Mouse (Mus musculus) liver, embryonic 11.5 days (tissue): ENCODE measurements around the gene Cdh23. TPM values are rescaled to one million over a fixed set of nuclear protein-coding genes. Genes with fewer than 3 reads are reported as not detected.
"Not testable (repeated sequence)": the region's sequence is repeated elsewhere in the genome, so short reads cannot be mapped to it uniquely, and the experiment has no call there.

Experiments used
- ATAC-seq: fragments of 200-750 bp; cut with Nextera tagmentation; replicated peaks from 2 replicates; pipeline ENCODE4 v1.8.0; 2017; ENCODE audit warnings: moderate number of reproducible peaks, mild to moderate bottlenecking, moderate TSS enrichment, moderate library complexity; ENCODE audit not compliant: low FRiP score
- DNase-seq: peaks from one replicate; pipeline ENCODE4 v3.0.0-alpha.2; 2017; ENCODE audit warnings: low spot score
- H3K27ac ChIP-seq: fragments of 300-500 bp; sonication (generic); 2 replicates; pipeline ENCODE4 v1.5.1; 2014; ENCODE audit warnings: mild to moderate bottlenecking, low read depth, low read length, control low read depth
- H3K27me3 ChIP-seq: fragments of 300-500 bp; sonication (generic); replicated peaks from 2 replicates; pipeline ENCODE4 v1.6.1; 2014; ENCODE audit warnings: low read length, mixed read lengths; ENCODE audit not compliant: control insufficient read depth, insufficient read depth
- H3K36me3 ChIP-seq: fragments of 300-500 bp; sonication (generic); 2 replicates; pipeline ENCODE4 v1.6.1; 2014; ENCODE audit warnings: mild to moderate bottlenecking, low read length, moderate library complexity, mixed read lengths; ENCODE audit not compliant: control insufficient read depth, insufficient read depth
- H3K4me1 ChIP-seq: fragments of 300-500 bp; sonication (generic); replicated peaks from 2 replicates; pipeline ENCODE4 v1.6.1; 2014; ENCODE audit warnings: low read length, mixed read lengths; ENCODE audit not compliant: control insufficient read depth, insufficient read depth
- H3K4me2 ChIP-seq: fragments of 300-500 bp; sonication (generic); 2 replicates; pipeline ENCODE4 v1.6.1; 2014; ENCODE audit warnings: mild to moderate bottlenecking, control low read depth, moderate library complexity
- H3K4me3 ChIP-seq: fragments of 300-500 bp; sonication (generic); 2 replicates; pipeline ENCODE4 v1.5.1; 2014; ENCODE audit warnings: low read depth, low read length, control low read depth
- H3K9ac ChIP-seq: fragments of 300-500 bp; sonication (generic); 2 replicates; pipeline ENCODE4 v1.6.1; 2014; ENCODE audit warnings: low read depth, low read length, control low read depth
- H3K9me3 ChIP-seq: fragments of 300-500 bp; sonication (generic); 2 replicates; pipeline ENCODE4 v1.6.1; 2016; ENCODE audit warnings: low read length, inconsistent platforms, mixed read lengths; ENCODE audit not compliant: control insufficient read depth
- WGBS: fragments of 180-500 bp; shearing (Covaris S2); extraction: QIAGEN DNeasy Blood & Tissue Kit; methylation state at CpG from one replicate; pipeline ENCODE4 v1.1.7; 2014; 5-methylcytosine and 5-hydroxymethylcytosine counted together
- polyA plus RNA-seq: library from polyadenylated mRNA; unstranded; fragments of >200 nt; fragmentation: Nextera tagmentation; extraction: Ambion mirVana; gene quantifications from 2 replicates; pipeline ENCODE4 v1.2.1, GENCODE M21; 2014

The Cdh23 gene
- polyA plus RNA-seq, 1 experiment from 2014 or later: 0.80 TPM

DNA sequence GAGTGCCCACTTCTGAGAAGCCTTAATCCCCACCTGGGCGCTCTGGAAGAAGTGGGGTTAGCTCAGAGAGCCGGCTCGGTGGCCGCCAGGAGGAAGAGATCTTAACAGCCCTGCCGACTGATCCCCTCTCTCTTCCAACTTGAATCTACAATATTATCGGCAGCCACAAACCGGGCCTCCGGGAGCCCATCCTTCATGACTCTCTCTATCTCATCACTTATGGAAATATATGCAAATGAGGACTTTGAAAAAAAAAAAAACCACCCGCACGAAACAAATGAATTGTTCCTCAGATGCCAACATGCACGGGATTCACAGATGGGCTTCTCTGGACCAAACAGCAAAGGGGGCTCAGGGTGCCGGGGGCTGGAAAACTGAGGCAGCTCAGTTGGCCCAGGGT is 25.4 kb upstream of the Cdh23 start:
- no peak for DNase-seq
- H3K4me3 ChIP-seq: no peak overlapping the region
- 50% methylated on average over 12 of the region's 12 CpGs for WGBS

DNA sequence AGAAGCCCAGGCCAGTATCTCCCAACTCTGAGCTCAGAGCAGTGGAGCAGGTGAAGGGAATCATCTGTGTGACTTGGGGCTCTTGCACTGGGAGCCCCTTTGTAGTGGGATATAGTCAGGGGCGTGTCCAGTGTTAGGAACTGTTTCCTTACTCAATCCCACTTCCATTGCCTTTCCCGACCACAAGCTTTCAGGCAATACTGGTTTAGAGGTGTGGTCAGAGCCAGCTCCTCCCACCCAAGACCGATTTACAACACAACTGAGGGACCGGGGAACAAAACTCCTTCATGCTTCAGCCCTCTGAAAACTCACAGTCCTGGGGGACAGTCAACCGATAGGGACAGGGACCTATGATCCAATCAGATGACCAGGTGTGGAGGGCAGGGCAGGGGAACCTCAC is 24.2 kb upstream of the Cdh23 start:
- Histone ChIP-seq H3K4me2 (no peak overlapping the region), H3K9me3 (no peaks in the 10 kb centered on the region), H3K4me3 (no peak overlapping the region), H3K9ac (no peak overlapping the region), H3K27me3 (no peaks in the 10 kb centered on the region), H3K27ac (no peak overlapping the region), H3K4me1 (no peaks in the 10 kb centered on the region), H3K36me3 (no peaks in the 10 kb centered on the region; the same call in 1 of the 2 replicates)
- DNase-seq (no peak), ATAC-seq (no peak)
- WGBS: 78% methylated on average over 5 of the region's 5 CpGs

More for the DNA sequence above, 25.4 kb upstream of the Cdh23 start:
- H3K27me3 ChIP-seq: no peaks in the 10 kb centered on the region
- no peak for ATAC-seq
- H3K4me1 ChIP-seq: no peaks in the 10 kb centered on the region
- no peak overlapping the region for H3K27ac ChIP-seq
- H3K4me2 ChIP-seq: no peak overlapping the region
- H3K9ac ChIP-seq: no peak overlapping the region
- no peaks in the 10 kb centered on the region for H3K9me3 ChIP-seq
- H3K36me3 ChIP-seq: no peaks in the 10 kb centered on the region; the same call in 1 of the 2 replicates

DNA sequence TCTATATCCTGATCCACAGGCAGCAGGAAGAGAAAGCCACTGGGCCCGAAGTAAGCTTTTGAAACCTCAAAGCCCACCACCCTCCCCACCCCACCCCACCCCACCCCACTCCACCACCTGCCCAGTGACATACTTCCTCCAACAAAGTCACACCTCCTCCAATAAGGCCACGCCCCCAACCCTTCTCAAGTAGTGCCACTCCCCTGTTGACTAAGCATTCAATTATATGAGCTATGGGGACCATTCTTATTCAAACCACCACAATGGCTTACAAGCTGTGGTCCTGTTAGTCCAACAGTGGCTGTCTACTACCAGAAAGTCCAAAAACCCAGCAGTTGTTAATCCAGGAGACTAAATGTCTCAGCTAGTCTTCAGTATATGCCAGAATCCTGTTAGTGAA is 22.2 kb upstream of the Cdh23 start:
- Histone ChIP-seq H3K36me3 (peaks cover 3% of the 10 kb centered on the region; the same call in 1 of the 2 replicates), H3K27me3 (no peaks in the 10 kb centered on the region), H3K4me3 (no peak overlapping the region), H3K27ac (no peak overlapping the region), H3K4me1 (no peaks in the 10 kb centered on the region), H3K9me3 (no peaks in the 10 kb centered on the region), H3K9ac (no peak overlapping the region), H3K4me2 (no peak overlapping the region)
- DNase-seq (no peak), ATAC-seq (no peak)
- 93% methylated on average over 2 of the region's 2 CpGs for WGBS

DNA sequence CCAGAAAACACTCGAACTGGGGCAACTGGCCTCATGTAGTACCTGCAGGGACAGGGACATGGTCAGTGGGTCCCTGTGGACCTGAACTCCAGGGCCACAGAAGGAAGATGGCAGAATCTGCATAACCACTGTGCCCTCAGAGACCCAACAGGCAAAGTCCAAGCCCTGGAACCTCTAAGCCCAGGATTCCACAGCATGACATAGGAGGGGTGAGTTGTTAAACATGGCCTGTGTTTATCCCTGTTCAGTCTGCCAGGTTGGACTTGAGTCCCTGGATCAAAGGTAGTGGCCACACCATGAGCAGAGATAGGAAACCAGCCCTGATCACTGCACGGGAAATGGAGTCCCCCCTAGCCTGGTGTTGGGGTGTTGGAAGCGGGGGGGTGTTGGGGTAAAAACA is 20.2 kb upstream of the Cdh23 start:
- Histone ChIP-seq H3K9me3 (no peaks in the 10 kb centered on the region), H3K4me1 (no peaks in the 10 kb centered on the region), H3K4me2 (no peak overlapping the region), H3K36me3 (peaks cover 3% of the 10 kb centered on the region; the same call in 1 of the 2 replicates), H3K27ac (no peak overlapping the region), H3K4me3 (no peak overlapping the region), H3K9ac (no peak overlapping the region), H3K27me3 (no peaks in the 10 kb centered on the region)
- DNase-seq (no peak), ATAC-seq (no peak)
- 78% methylated on average over 3 of the region's 3 CpGs for WGBS

DNA sequence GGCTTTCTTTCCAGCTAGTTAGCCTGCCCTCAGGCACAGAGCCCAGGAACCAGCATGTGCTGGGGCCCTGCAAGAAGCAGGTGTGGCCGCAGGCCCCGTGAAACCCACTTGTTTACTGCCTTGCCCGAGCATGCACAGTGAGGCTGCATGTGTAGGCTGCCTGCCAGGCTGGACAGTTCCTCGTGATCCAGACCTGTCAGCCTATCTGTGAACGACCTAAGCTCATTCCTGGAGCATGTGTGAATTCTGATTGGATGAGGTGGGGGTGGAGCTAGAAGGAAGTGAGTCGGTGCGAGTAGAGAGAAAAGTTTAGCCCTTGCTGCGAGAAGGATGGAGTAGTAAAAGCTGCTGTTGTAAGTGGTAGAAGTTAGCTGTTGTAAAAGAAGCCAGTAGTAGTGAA is 16.0 kb upstream of the Cdh23 start:
- not testable (repeated sequence) for H3K9me3 ChIP-seq, H3K27ac ChIP-seq, H3K4me2 ChIP-seq, H3K4me3 ChIP-seq, H3K4me1 ChIP-seq, ATAC-seq, DNase-seq, H3K27me3 ChIP-seq, H3K36me3 ChIP-seq, H3K9ac ChIP-seq
- 54% methylated on average over 8 of the region's 8 CpGs for WGBS

DNA sequence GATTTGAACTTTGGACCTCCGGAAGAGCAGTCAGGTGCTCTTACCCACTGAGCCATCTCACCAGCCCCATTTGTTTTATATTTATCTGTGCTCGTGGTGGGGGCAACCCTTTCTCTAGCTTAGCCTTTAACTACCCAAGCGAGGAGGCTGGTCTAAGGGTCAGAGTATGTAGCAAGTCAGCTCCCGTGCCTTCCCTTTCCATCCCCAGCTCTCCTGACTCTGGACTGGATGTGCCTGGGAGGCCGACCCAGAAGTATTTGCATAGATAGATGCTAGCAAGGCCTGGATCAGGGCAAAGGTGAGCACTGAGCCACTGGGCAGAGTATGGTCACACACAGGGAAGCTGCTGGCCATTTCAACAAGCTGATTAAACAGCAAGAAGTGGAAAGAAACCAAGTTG is 12.5 kb upstream of the Cdh23 start:
- H3K27me3 ChIP-seq: no peaks in the 10 kb centered on the region
- ATAC-seq: peak; percentile 18; the same call in 1 of the 2 replicates
- no peak overlapping the region for H3K4me3 ChIP-seq
- H3K27ac ChIP-seq: no peak overlapping the region
- H3K36me3 ChIP-seq: no peaks in the 10 kb centered on the region
- H3K4me2 ChIP-seq: no peak overlapping the region
- H3K4me1 ChIP-seq: no peaks in the 10 kb centered on the region
- 70% methylated on average over 5 of the region's 5 CpGs for WGBS
- no peak for DNase-seq
- no peaks in the 10 kb centered on the region for H3K9me3 ChIP-seq
- H3K9ac ChIP-seq: no peak overlapping the region

DNA sequence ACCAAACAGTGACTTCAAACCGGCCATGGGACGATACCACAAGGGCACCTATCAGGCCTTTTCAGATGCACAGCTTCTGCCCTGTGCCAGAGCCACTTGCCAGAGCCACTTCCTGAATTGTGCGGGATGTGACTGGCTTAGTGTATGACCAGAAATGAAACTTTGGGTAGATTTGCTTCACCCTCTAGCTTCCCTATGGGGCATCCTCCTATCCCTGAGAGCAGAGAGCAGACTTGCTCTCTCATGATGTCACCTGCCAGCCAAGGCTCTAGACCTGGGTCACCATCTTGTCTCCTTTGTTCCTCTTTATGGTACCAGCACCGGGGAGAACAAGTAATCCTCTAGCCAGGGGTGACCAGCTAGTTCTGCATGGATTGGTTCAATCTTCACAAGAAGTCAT is 10.0 kb upstream of the Cdh23 start:
- H3K9me3 ChIP-seq: no peaks in the 10 kb centered on the region
- no peaks in the 10 kb centered on the region for H3K27me3 ChIP-seq
- no peaks in the 10 kb centered on the region for H3K36me3 ChIP-seq
- no peak for ATAC-seq
- no peaks in the 10 kb centered on the region for H3K4me1 ChIP-seq
- no peak overlapping the region for H3K9ac ChIP-seq
- H3K27ac ChIP-seq: no peak overlapping the region
- DNase-seq: no peak
- WGBS: 77% methylated on average over 4 of the region's 4 CpGs
- no peak overlapping the region for H3K4me3 ChIP-seq
- no peak overlapping the region for H3K4me2 ChIP-seq

DNA sequence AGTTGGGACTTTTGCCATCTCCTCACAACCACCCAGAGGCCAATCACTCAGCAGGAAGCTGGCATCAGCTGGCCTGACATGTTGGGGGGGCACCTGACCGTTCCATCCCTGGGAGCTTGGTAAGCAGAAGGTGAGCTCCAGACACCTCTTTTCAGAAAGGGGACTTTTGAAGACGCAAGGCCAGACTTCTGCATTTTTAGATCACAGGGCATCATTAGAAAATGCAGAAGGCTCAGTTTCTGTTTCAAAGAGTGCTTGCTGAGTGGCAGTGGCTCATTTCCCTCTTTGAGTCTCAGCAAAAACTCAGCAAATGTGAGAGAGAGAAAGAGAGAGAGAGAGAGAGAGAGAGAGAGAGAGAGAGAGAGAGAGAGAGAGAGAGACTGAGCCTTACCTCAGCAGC is 8.8 kb upstream of the Cdh23 start:
- Histone ChIP-seq H3K4me3 (no peak overlapping the region), H3K9ac (no peak overlapping the region), H3K9me3 (no peaks in the 10 kb centered on the region), H3K27me3 (no peaks in the 10 kb centered on the region), H3K36me3 (no peaks in the 10 kb centered on the region), H3K27ac (no peak overlapping the region), H3K4me2 (no peak overlapping the region), H3K4me1 (no peaks in the 10 kb centered on the region)
- no peak for ATAC-seq
- WGBS: 41% methylated on average over 2 of the region's 2 CpGs
- DNase-seq: no peak

DNA sequence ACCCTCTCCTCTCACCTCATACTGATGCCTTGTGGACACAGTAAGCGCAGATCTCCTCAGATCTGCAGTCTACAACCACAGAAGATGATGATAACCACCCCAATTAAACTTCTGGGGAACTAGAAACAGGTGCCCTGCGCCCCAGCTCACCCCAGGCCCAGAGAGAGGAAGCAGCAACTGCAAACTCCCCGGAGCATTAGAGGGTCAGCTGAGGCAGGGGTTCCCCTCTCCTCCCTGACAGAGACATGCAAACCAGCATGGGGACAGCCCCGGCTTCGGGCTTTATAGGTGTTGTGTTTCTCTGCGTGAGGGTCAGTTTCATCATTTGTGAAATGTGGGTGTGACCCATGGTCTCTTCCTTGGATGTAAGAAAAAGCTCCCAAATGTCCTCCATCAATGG is 1.5 kb upstream of the Cdh23 start:
- H3K4me1 ChIP-seq: no peaks in the 10 kb centered on the region
- peaks cover 2% of the 10 kb centered on the region; the same call in 1 of the 2 replicates for H3K27me3 ChIP-seq
- no peaks in the 10 kb centered on the region for H3K9me3 ChIP-seq
- no peaks in the 10 kb centered on the region for H3K36me3 ChIP-seq
- ATAC-seq (no peak), DNase-seq (no peak)
- no peak overlapping the region for H3K27ac ChIP-seq
- no peak overlapping the region for H3K4me3 ChIP-seq
- 71% methylated on average over 6 of the region's 6 CpGs for WGBS
- no peak overlapping the region for H3K9ac ChIP-seq
- H3K4me2 ChIP-seq: no peak overlapping the region
